Mouse (Mus musculus) gastrocnemius, adult 2 months (tissue): Measurements from ENCODE around the gene Ppm1n. TPM values are rescaled to one million over a fixed set of nuclear protein-coding genes. Genes with fewer than 3 reads are reported as not detected.

Source experiments
- DNase-seq: peaks from one replicate; pipeline ENCODE4 v3.0.0; 2022
- H3K27ac ChIP-seq: fragments of 200-600 bp; 2 replicates; pipeline ENCODE4 v1.8.1; 2022; ENCODE audit warnings: mild to moderate bottlenecking
- H3K4me3 ChIP-seq: fragments of 200-600 bp; 2 replicates; pipeline ENCODE4 v1.8.1; 2022; ENCODE audit warnings: mild to moderate bottlenecking, moderate library complexity
- CTCF ChIP-seq: fragments of 200-600 bp; IDR thresholded peaks from 2 replicates; pipeline ENCODE4 v1.8.1; 2022; ENCODE audit warnings: antibody characterized with exemption, mild to moderate bottlenecking, moderate library complexity
- intact Hi-C: fragments of 180-260 bp; cut with DNase I; formaldehyde crosslinking; loops from one replicate; pipeline ENCODE4 v1.15.1; 2025
- total RNA-seq, 2 experiments: library from RNA; stranded (reverse); gene quantifications; 2 replicates each; pipeline ENCODE4 v1.2.3; 2021

Gene Ppm1n
- total RNA-seq, 2 experiments from 2014 or later: 0.74 TPM; not detected in 1

DNA sequence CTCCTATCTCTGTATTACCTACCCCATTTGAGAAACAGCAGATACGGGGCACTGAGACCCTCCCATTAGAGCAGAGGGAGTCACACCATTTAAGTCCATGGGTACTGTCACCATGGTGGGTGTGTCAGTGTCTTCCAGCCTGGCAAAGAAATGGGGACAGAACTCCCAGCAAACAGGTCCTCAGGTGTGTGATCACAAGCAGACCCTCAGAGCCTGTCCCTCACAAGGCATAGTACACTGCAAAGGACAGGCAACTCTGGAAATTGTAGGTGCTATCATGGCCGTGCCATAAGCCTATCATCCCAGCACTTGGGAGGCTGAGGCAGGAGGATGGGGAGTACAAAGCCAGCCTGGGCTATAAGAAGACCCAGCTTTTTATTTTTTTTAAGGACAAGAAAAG is 38.3 kb upstream of the Ppm1n start:
- DNase-seq: no peak
- TF ChIP-seq CTCF: no peak
- H3K27ac ChIP-seq: no peak overlapping the region
- no peak overlapping the region for H3K4me3 ChIP-seq
- intact Hi-C loops: no loop called here

DNA sequence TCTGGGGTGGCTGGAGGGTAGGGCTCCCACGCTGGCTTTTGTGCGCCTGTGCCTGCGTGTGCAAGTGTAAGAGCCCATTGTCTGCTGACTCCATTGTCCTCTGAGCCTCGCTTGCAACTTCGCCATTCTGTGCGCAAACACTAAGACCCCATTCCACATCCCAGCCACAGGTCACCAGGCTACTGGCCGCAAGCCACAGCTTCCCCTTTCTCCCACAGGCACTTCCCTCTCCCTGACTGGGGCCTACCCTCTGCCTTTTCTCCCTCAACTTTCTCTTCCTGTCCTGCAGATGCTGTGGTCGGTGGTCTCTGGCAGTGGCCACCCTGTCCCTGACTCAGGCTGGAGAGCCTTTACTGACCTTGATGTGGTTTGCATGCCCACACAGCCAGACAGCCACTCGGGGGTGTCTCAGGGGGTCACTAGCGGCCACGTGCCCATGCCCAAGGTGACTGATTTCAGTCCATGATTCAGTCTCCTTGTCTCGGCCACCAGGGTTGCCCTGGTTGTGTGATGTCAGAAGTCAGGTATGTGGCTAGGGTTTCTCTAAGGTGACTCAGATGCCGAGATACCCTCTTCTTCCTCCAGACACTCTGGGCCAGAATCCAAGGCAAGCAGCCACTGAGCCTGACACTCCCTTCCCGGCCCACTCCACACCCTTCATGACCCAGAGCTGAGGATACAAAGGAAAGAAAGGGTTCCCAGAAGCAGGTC is 36.7 kb upstream of the Ppm1n start:
- H3K27ac ChIP-seq: peak overlapping the region; percentile 57
- peak; percentile 55 for DNase-seq

GRCm38 (mm10) chr7:19314033-19314432 is 34.2 kb upstream of the Ppm1n start:
- TF ChIP-seq CTCF: no peak
- H3K4me3 ChIP-seq: no peak overlapping the region

More for the DNA sequence above, 36.7 kb upstream of the Ppm1n start:
- TF ChIP-seq CTCF: no peak
- no peak overlapping the region for H3K4me3 ChIP-seq
- intact Hi-C loops: no loop called here

GRCm38 (mm10) chr7:19311991-19312390 is 32.1 kb upstream of the Ppm1n start:
- H3K4me3 ChIP-seq: no peak overlapping the region
- no peak for TF ChIP-seq CTCF
- H3K27ac ChIP-seq: no peak overlapping the region
- DNase-seq: no peak
- intact Hi-C loops: no loop called here

More at GRCm38 (mm10) chr7:19314033-19314432, 34.2 kb upstream of the Ppm1n start:
- no peak for DNase-seq
- intact Hi-C loops: no loop called here
- no peak overlapping the region for H3K27ac ChIP-seq

DNA sequence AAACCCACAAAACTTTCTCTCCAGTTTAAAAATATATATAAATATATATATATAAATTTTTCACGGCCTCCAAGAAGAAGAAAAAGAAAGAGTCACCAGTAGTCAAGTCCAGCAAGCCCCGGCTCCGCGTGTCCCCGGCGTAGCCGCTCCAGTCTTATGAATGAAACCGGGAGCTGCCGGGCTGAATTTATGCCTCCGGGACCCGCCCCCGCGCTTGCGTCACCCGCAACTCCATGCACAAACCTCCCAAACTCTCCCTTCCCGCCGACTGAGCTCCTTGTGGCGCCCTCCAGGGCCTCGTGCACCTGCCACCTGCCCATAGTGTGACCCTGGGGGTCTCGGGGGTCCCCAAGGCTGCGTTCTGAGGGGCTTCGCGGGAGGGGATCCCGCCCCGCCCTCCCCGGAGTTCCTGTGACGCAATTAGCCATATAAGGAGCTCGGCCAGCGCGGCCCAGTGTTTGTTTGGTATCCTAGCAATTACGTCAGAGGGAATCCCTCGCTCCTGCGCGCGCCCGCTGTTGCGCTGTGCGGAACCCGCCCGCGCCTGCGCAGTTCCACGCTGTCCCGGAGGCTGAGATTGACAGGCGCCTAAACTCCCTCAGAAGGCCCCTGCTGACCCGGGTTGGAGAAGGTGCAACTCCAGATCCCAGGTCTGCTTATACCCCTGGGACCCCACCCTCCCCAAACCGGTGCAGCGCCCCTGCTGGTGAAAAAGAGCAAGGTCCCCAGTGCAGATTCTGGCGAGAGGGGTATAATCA is 30.2 kb upstream of the Ppm1n start, which contains the start of gene Fosb:
TSS of gene Fosb (minus strand) at position 168 of the 758 bp plus-strand sequence.
- intact Hi-C loops: no loop called here
- H3K27ac ChIP-seq: peak within 1 kb of the TSS; percentile 99
- peak within 1 kb of the TSS; percentile 74 for H3K4me3 ChIP-seq
- DNase-seq: peak; percentile 97
- TF ChIP-seq CTCF: peak; percentile 52

GRCm38 (mm10) chr7:19309278-19309883 is 29.5 kb upstream of the Ppm1n start:
- no peak for DNase-seq
- intact Hi-C loops: no loop called here
- Histone ChIP-seq H3K4me3 (peak overlapping the region; percentile 74), H3K27ac (peak overlapping the region; percentile 99)
- no peak for TF ChIP-seq CTCF

DNA sequence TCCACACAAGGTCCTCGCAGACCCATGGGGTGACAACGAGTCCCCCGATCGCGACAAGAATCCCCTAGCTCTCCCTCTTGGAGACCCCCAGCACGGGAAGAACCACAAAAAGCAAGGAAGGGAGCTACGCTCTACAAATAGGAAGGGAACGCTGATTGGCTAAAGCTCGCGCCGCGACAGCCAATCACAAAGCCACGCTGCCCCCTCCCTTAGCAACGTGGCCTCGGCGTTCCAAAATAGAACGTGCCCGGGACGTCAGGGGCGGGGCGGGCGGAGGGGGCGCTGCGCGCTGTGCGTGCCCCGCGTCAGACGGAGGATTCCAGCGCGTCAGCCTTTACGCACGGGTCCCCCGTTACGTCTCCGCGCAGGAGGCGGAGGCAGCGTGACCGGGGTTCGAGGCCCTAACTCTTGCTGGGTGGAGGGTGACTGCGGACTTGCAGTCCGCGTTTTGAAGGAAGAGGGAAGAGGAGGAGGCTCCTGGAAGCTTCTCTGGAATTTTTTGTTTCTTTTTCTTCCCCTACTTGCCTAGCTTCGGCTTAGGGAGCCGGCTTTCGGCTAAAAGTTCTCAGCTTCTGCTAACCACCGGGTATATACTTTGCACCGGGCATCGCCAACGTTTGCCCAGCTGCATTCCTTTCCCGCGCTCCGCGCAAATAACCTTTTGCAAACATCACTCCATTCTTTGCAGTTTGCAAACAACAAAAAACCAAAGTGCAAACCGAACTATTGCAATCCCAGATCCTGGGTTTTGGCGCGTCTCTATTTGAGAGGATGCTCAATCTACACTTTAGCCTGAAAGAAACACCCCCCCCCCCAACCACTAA is 28.8 kb upstream of the Ppm1n start:
- peak; percentile 98 for DNase-seq
- intact Hi-C loops: no loop called here
- peak; percentile 30; the same call in 1 of the 2 replicates for TF ChIP-seq CTCF

DNA sequence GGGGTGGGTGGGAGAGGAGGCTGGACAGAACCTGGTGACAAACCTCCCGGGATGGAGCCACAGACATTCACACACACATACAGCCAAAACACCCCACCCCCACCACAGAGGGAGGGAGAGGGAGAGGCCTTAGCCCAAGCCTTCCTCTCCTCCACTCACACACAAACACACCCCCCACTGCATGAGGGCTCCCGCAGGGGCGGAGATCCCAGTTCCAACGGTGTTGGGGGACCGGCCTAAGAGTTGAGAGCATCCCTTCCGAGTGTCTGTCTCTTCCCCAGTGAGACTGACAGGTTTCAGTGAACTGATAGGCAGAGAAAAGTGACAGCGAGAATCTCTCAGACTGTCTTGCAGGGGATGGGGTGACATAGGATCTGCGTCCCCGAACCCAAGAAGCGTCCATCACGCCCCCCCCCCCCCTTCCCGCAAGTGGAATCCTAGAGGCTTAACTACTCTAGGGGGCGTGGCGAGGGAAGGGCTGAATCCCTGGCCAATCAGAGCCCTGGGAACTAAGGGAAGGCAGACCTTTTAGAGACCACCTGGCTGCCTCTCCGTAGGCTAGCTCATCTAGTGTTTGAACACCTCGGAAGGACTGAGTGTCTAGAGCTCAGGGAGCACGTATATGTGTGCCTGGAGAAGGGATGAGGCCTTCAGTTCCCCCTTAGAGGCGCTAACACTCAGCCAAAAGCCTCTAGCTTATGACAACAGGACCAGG is 28.0 kb upstream of the Ppm1n start:
- peak overlapping the region; percentile 99 for H3K27ac ChIP-seq
- peak; percentile 87 for DNase-seq
- peak; percentile 10; the same call in 1 of the 2 replicates for TF ChIP-seq CTCF
- H3K4me3 ChIP-seq: peak overlapping the region; percentile 74
- intact Hi-C loops: no loop called here

More for the DNA sequence above, 28.8 kb upstream of the Ppm1n start:
- Histone ChIP-seq H3K27ac (peak overlapping the region; percentile 99), H3K4me3 (peak overlapping the region; percentile 74)

DNA sequence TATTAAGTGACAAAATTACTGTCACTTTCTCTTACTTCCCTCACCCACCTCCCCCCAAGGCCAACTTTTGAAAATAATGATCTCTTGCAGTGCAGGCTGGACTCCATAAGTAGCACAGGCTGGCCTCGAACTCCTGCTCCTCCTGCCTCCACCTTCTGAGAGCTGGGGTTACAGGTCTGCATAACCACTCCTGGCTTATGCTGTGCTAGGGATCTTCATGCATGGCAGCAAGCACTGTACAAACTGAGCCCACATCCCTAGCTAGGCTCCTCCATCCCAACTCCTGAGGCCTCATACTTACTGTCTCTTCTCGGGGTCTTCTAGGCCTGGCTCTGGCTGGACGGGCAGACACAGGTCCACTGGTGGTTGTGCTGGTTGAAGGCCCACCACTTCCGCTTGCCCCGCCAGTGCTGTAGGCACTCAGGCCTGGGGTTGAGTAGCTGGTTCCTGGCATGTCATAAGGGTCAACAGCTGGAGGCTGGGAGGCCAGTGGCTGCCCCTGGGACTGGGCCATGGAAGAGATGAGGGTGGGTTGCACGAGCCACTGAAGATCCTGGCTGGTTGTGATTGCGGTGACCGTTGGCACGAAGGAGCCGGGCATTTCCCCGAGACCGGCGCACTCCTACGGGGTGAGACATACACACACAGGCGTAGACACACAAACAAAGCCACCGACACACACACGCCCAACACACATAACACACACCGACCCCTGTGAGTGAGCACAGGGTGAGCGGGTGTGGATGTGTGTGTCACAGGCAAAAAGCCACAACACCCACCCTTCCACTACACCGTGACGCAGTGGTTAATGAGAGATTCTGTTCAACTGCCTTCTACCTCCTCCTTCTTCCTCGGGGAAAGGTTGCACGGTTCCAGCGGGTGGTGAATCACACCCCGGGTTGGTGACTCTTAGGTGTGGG is 27.2 kb upstream of the Ppm1n start:
- no peak for TF ChIP-seq CTCF
- Histone ChIP-seq H3K27ac (peak overlapping the region; percentile 99; the same call in 1 of the 2 replicates), H3K4me3 (no peak overlapping the region)
- intact Hi-C loops: no loop called here
- no peak for DNase-seq
